Comparison of ENCODE assay signal across 21 mouse cellular contexts in the genomic region with DNA sequence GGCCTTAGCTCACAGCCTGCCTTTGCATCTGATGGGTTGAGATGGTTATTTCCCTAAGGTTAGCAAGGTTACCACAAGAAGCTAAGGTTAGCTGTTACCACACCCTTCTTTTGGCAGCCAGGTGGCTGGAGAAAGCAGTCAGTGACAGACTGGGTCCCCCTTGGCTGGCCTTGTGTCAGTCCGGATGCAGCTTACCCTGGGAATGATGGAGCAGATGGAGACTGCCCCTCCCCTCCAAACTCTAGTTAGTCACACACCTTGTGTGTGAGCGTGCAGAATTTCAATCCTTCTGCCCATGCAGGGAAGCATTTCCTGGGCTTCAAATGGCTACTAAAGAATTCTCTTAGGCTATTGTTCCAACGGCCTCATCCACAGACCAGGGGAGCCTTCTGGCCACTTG.
DNase-seq lines count a peak whose midpoint lies in the region; TF ChIP-seq lines count a peak whose summit lies in the region.
"Had no signal": no experiment of that assay in that cellular context is flagged by ENCODE, and none has a peak within 500 bp of the region (broad histone marks: within the 10 kb centered on the region; RNA-seq: fewer than 3 reads in every experiment).

No protein-coding gene starts in this region.

- H3K4me3 ChIP-seq in left cerebral cortex, adult 2 months, result no peak overlapping the region
- H3K4me3 ChIP-seq: embryonic facial prominence, embryonic 15.5 days; heart, adult 2 months; heart, embryonic 13.5 days; hindbrain, embryonic 13.5 days; limb, embryonic 15.5 days; liver, embryonic 15.5 days had no signal

- no peak for DNase-seq in left cerebral cortex, adult 2 months (ENCODE audit: extremely low spot score in 1 of 2, low spot score in 2 of 2)
- DNase-seq in left cerebral cortex, postnatal 10 days (ENCODE audit: extremely low spot score in 1 of 2, low spot score in 2 of 2), result no peak
- DNase-seq in cerebellum, adult 11 months, result peak; percentile 21
- DNase-seq in cerebellum, adult 8-10 months, result peak; percentile 23
- DNase-seq in cerebellum, postnatal 36 days, result peak; percentile 75 to 78
- no peak for DNase-seq in liver
- no peak for DNase-seq in right cerebral cortex, postnatal 36 days (ENCODE audit: low spot score in 2 of 2)
- DNase-seq: adrenal gland, adult 8-10 months; gastrocnemius, postnatal 25 days; heart, adult 2 months; heart, postnatal 14 days; kidney, adult 18-20 months; layer of hippocampus, adult 9-11 months; lung, postnatal 4 days; thymus, adult 2 months; thymus, postnatal 4 days had no signal

- intact Hi-C loops in left cerebral cortex, adult 2 months (cut with DNase I), result no loop called here
- intact Hi-C loops in left cerebral cortex, postnatal 10 days (cut with DNase I), result no loop called here

- H3K27ac ChIP-seq in left cerebral cortex, adult 2 months, result peak overlapping the region; percentile 66; the same call in 1 of the 2 replicates
- H3K27ac ChIP-seq: embryonic facial prominence, embryonic 15.5 days; heart, adult 2 months; heart, embryonic 13.5 days; hindbrain, embryonic 13.5 days; limb, embryonic 15.5 days; liver, embryonic 15.5 days had no signal

- TF ChIP-seq CTCF in left cerebral cortex, adult 2 months (IDR thresholded peaks at IDR 0.05), result no peak

Comparison
In these comparisons a context has a peak if more than half of its experiments do, and no peak if none do; other contexts are left out.
1. DNase-seq: peak in cerebellum, adult 11 months (single experiment), cerebellum, adult 8-10 months (single experiment) and cerebellum, postnatal 36 days (2 of 2); none in left cerebral cortex, adult 2 months (0 of 2), left cerebral cortex, postnatal 10 days (0 of 2), liver (single experiment) and right cerebral cortex, postnatal 36 days (0 of 2).